Mouse (Mus musculus): ENCODE results near the gene Unc79.

- TF ChIP-seq CTCF (IDR thresholded peaks at IDR 0.05; ENCODE audit: low read depth, low read length): no peak
- TF ChIP-seq GATA1 (IDR thresholded peaks at IDR 0.05; ENCODE audit: borderline replicate concordance, low read length): no peak
Observed at GRCm38 (mm10) chr12:103099185-103099584, 150.5 kb downstream of the Unc79 start.
